27 mouse cellular contexts compared by ENCODE assay signal in genomic region chr4:72411343-72411742, GRCm38 (mm10).
DNase-seq lines count a peak whose midpoint lies in the region; ATAC-seq lines count a peak whose summit lies in the region.
"Had no signal": no experiment of that assay in that cellular context is flagged by ENCODE, and none has a peak within 500 bp of the region (broad histone marks: within the 10 kb centered on the region; RNA-seq: fewer than 3 reads in every experiment).

No protein-coding gene starts in this region.

- no peaks in the 10 kb centered on the region for H3K79me2 ChIP-seq in macrophage (ENCODE audit: inconsistent target)

- intact Hi-C loops in left cerebral cortex, postnatal 10 days (cut with DNase I), result no loop called here

- DNase-seq in frontal cortex, postnatal 10 days (ENCODE audit: low spot score in 2 of 2), result no peak
- peak; percentile 67 for DNase-seq in A20 (ENCODE audit: low read depth, low spot score)
- DNase-seq in adrenal gland, postnatal 36 days, result no peak
- DNase-seq in left cerebral cortex, postnatal 10 days (ENCODE audit: extremely low spot score in 1 of 2, low spot score in 2 of 2), result no peak
- DNase-seq: adrenal gland, adult 2 months; adrenal gland, postnatal 14 days; cerebellum, adult 11-12 months; cerebellum, adult 8-10 months; cerebellum, postnatal 14 days; forebrain, postnatal 0 days; gastrocnemius, postnatal 14 days; heart, adult 18-20 months; heart, postnatal 14 days; kidney, adult 11 months had no signal

- no peaks in the 10 kb centered on the region for H3K9me3 ChIP-seq in neural tube, embryonic 15.5 days (replicated peaks)
- H3K9me3 ChIP-seq: embryonic facial prominence, embryonic 12.5 days; embryonic facial prominence, embryonic 15.5 days; heart, embryonic 10.5 days; heart, embryonic 13.5 days; hindbrain, embryonic 12.5 days; intestine, embryonic 15.5 days had no signal

- peak overlapping the region; percentile 37 for H3K27ac ChIP-seq in brown adipose tissue, adult 24 weeks (replicated peaks; ENCODE audit: low read depth, low read length)
- peak overlapping the region; percentile 79 for H3K27ac ChIP-seq in macrophage
- H3K27ac ChIP-seq in neural tube, embryonic 15.5 days (replicated peaks), result no peak overlapping the region
- H3K27ac ChIP-seq: embryonic facial prominence, embryonic 12.5 days; embryonic facial prominence, embryonic 15.5 days; heart, embryonic 10.5 days; heart, embryonic 13.5 days; hindbrain, embryonic 12.5 days; intestine, embryonic 15.5 days had no signal

- peak; percentile 74; the same call in 1 of the 2 replicates for ATAC-seq in frontal cortex, adult (ENCODE audit: low TSS enrichment)
- no peak for ATAC-seq in neural tube, embryonic 15.5 days (ENCODE audit: low FRiP score)
- ATAC-seq: CD4-positive, CD25-positive, alpha-beta regulatory T cell, adult 4 months; forebrain, embryonic 14.5 days; forebrain, postnatal 0 days; hindbrain, embryonic 16.5 days; intestine, embryonic 15.5 days had no signal

- WGBS in macrophage (ENCODE audit: missing documents), result 22% methylated on average over 3 of the region's 3 CpGs
- 93% methylated on average over 3 of the region's 3 CpGs for WGBS in neural tube, embryonic 15.5 days

- no peak overlapping the region for H3K4me2 ChIP-seq in neural tube, embryonic 15.5 days
- H3K4me2 ChIP-seq: embryonic facial prominence, embryonic 12.5 days; embryonic facial prominence, embryonic 15.5 days; heart, embryonic 13.5 days; hindbrain, embryonic 12.5 days; intestine, embryonic 15.5 days had no signal

- no peaks in the 10 kb centered on the region for H3K27me3 ChIP-seq in neural tube, embryonic 15.5 days (replicated peaks)
- H3K27me3 ChIP-seq: embryonic facial prominence, embryonic 12.5 days; embryonic facial prominence, embryonic 15.5 days; heart, embryonic 13.5 days; hindbrain, embryonic 12.5 days; intestine, embryonic 15.5 days had no signal

- no peak overlapping the region for H3K4me3 ChIP-seq in brown adipose tissue, adult 24 weeks (ENCODE audit: insufficient read depth, low read depth, low read length)
- peak overlapping the region; percentile 5; the same call in 1 of the 2 replicates for H3K4me3 ChIP-seq in macrophage (ENCODE audit: inconsistent target)
- H3K4me3 ChIP-seq in neural tube, embryonic 15.5 days (replicated peaks), result no peak overlapping the region
- H3K4me3 ChIP-seq: embryonic facial prominence, embryonic 12.5 days; embryonic facial prominence, embryonic 15.5 days; heart, embryonic 10.5 days; heart, embryonic 13.5 days; hindbrain, embryonic 12.5 days; intestine, embryonic 15.5 days had no signal

- H3K36me3 ChIP-seq in macrophage (ENCODE audit: inconsistent target), result no peaks in the 10 kb centered on the region
- no peaks in the 10 kb centered on the region for H3K36me3 ChIP-seq in neural tube, embryonic 15.5 days
- H3K36me3 ChIP-seq: embryonic facial prominence, embryonic 12.5 days; embryonic facial prominence, embryonic 15.5 days; heart, embryonic 10.5 days; heart, embryonic 13.5 days; hindbrain, embryonic 12.5 days; intestine, embryonic 15.5 days had no signal

- H3K4me1 ChIP-seq in brown adipose tissue, adult 24 weeks (ENCODE audit: control insufficient read depth, insufficient read depth, insufficient read length, low read length), result no peaks in the 10 kb centered on the region
- no peaks in the 10 kb centered on the region for H3K4me1 ChIP-seq in neural tube, embryonic 15.5 days
- H3K4me1 ChIP-seq: embryonic facial prominence, embryonic 12.5 days; embryonic facial prominence, embryonic 15.5 days; heart, embryonic 10.5 days; heart, embryonic 13.5 days; hindbrain, embryonic 12.5 days; intestine, embryonic 15.5 days had no signal

- no peak overlapping the region for H3K9ac ChIP-seq in neural tube, embryonic 15.5 days (replicated peaks)
- H3K9ac ChIP-seq: embryonic facial prominence, embryonic 12.5 days; embryonic facial prominence, embryonic 15.5 days; forebrain, postnatal 0 days; heart, embryonic 13.5 days; hindbrain, embryonic 12.5 days; intestine, embryonic 15.5 days had no signal
